Mouse (Mus musculus) neural tube, embryonic 14.5 days (tissue): Measurements from ENCODE around the gene Lrrc63. TPM values are rescaled to one million over a fixed set of nuclear protein-coding genes. Genes with fewer than 3 reads are reported as not detected.

Source experiments
- ATAC-seq: fragments of 200-750 bp; cut with Nextera tagmentation; 2 replicates; pipeline ENCODE4 v1.8.0; 2017; ENCODE audit warnings: low read depth, mild to moderate bottlenecking, moderate TSS enrichment, moderate library complexity
- H3K27ac ChIP-seq: fragments of 300-500 bp; sonication (generic); 2 replicates; pipeline ENCODE4 v1.5.1; 2014; ENCODE audit warnings: low read depth, mild to moderate bottlenecking, control low read depth, low read length, moderate library complexity, mixed read lengths
- H3K27me3 ChIP-seq: fragments of 300-500 bp; sonication (generic); 2 replicates; pipeline ENCODE4 v1.6.1; 2014; ENCODE audit warnings: low read length; ENCODE audit not compliant: control insufficient read depth, insufficient read depth
- H3K36me3 ChIP-seq: fragments of 300-500 bp; sonication (generic); 2 replicates; pipeline ENCODE4 v1.6.1; 2014; ENCODE audit warnings: low read length, mixed read lengths; ENCODE audit not compliant: control insufficient read depth, insufficient read depth
- H3K4me1 ChIP-seq: fragments of 300-500 bp; sonication (generic); 2 replicates; pipeline ENCODE4 v1.6.1; 2014; ENCODE audit warnings: low read length; ENCODE audit not compliant: control insufficient read depth, insufficient read depth
- H3K4me2 ChIP-seq: fragments of 300-500 bp; sonication (generic); 2 replicates; pipeline ENCODE4 v1.6.1; 2014; ENCODE audit warnings: mild to moderate bottlenecking, low read depth, low read length, control low read depth
- H3K4me3 ChIP-seq: fragments of 300-500 bp; sonication (generic); 2 replicates; pipeline ENCODE4 v1.5.1; 2014; ENCODE audit warnings: low read depth, low read length, control low read depth, mixed read lengths
- H3K9ac ChIP-seq: fragments of 300-500 bp; sonication (generic); replicated peaks from 2 replicates; pipeline ENCODE4 v1.6.1; 2014; ENCODE audit warnings: low read depth, mild to moderate bottlenecking, control low read depth, low read length, mixed read lengths
- H3K9me3 ChIP-seq: fragments of 300-500 bp; sonication (generic); 2 replicates; pipeline ENCODE4 v1.6.1; 2016; ENCODE audit warnings: low read length; ENCODE audit not compliant: control insufficient read depth
- WGBS: fragments of 180-500 bp; shearing (Covaris S2); extraction: QIAGEN DNeasy Blood & Tissue Kit; methylation state at CpG from one replicate; pipeline ENCODE4 v1.1.7; 2014; 5-methylcytosine and 5-hydroxymethylcytosine counted together
- polyA plus RNA-seq: library from polyadenylated mRNA; unstranded; fragments of >200 nt; fragmentation: Nextera tagmentation; extraction: Ambion mirVana; gene quantifications from 2 replicates; pipeline ENCODE4 v1.2.1, GENCODE M21; 2014

Lrrc63 gene
- not detected in 2 replicates for polyA plus RNA-seq

- peak; percentile 92 for ATAC-seq
- peak within 1 kb of the TSS; percentile 53 for H3K4me3 ChIP-seq
- H3K4me1 ChIP-seq = 0 out of 2 replicates have a peak, but pooled peaks cover 3% of the 10 kb centered on the region
- no peaks in the 10 kb centered on the region for H3K9me3 ChIP-seq
- WGBS = under 1% methylated on average over 41 of the region's 42 CpGs
- no peaks in the 10 kb centered on the region for H3K36me3 ChIP-seq
- H3K27me3 ChIP-seq = peaks cover 2% of the 10 kb centered on the region; the same call in 1 of the 2 replicates
- peak within 1 kb of the TSS; percentile 50 for H3K9ac ChIP-seq
- H3K27ac ChIP-seq = no peak within 1 kb of the TSS
- peak within 1 kb of the TSS; percentile 78 for H3K4me2 ChIP-seq
These were observed at the start of gene Lrrc63, which contains the start of gene Lcp1 for GRCm38 (mm10) chr14:75130501-75131318. Lrrc63 (minus strand) TSS chr14:75130881. Lcp1 (plus strand) TSS chr14:75131101.

GRCm38 (mm10) chr14:75179255-75179963 lies 48.7 kb upstream of the Lrrc63 start:
- WGBS = 87% methylated on average over 20 of the region's 20 CpGs
- H3K27ac ChIP-seq = no peak overlapping the region
- H3K4me3 ChIP-seq = no peak overlapping the region
- H3K9ac ChIP-seq = no peak overlapping the region
- H3K27me3 ChIP-seq = no peaks in the 10 kb centered on the region
- H3K4me2 ChIP-seq = no peak overlapping the region
- no peak for ATAC-seq
- no peaks in the 10 kb centered on the region for H3K36me3 ChIP-seq
- H3K4me1 ChIP-seq = no peaks in the 10 kb centered on the region
- no peaks in the 10 kb centered on the region for H3K9me3 ChIP-seq

GRCm38 (mm10) chr14:75178801-75179211 lies 48.1 kb upstream of the Lrrc63 start:
- Histone ChIP-seq H3K27ac (no peak overlapping the region), H3K27me3 (no peaks in the 10 kb centered on the region), H3K4me1 (no peaks in the 10 kb centered on the region), H3K4me2 (no peak overlapping the region), H3K4me3 (no peak overlapping the region), H3K9me3 (no peaks in the 10 kb centered on the region), H3K9ac (no peak overlapping the region), H3K36me3 (no peaks in the 10 kb centered on the region)
- no peak for ATAC-seq
- 90% methylated on average over 10 of the region's 10 CpGs for WGBS

DNA sequence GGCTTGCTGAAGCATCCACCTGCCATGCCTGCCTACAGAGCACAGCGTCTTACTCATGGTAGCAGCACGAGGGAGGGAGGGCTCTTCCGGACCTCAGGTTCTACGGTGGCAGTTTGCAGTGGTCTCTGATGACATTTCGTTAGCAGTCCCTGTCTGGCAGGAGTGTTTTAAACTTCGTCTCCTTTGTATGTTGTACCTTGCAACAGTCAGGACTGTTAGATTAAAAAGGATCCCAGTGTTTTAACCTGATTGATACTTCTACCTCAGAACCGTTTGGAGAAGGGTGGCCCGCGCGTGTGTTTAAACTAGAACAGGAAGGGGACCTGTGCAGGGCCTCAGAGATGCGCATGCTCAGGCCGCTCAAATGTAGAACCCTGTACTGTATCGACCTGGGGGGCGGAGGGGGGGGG lies 47.7 kb upstream of the Lrrc63 start:
- WGBS = 84% methylated on average over 14 of the region's 14 CpGs
- H3K4me3 ChIP-seq = no peak overlapping the region
- no peak overlapping the region for H3K9ac ChIP-seq
- no peaks in the 10 kb centered on the region for H3K4me1 ChIP-seq
- no peak overlapping the region for H3K4me2 ChIP-seq
- H3K27ac ChIP-seq = no peak overlapping the region
- H3K27me3 ChIP-seq = no peaks in the 10 kb centered on the region
- no peak for ATAC-seq
- no peaks in the 10 kb centered on the region for H3K9me3 ChIP-seq
- no peaks in the 10 kb centered on the region for H3K36me3 ChIP-seq

GRCm38 (mm10) chr14:75177400-75177799 lies 46.7 kb upstream of the Lrrc63 start:
- Histone ChIP-seq H3K27ac (no peak overlapping the region), H3K36me3 (no peaks in the 10 kb centered on the region), H3K4me3 (no peak overlapping the region), H3K27me3 (no peaks in the 10 kb centered on the region), H3K9ac (no peak overlapping the region), H3K4me1 (no peaks in the 10 kb centered on the region), H3K4me2 (no peak overlapping the region), H3K9me3 (no peaks in the 10 kb centered on the region)
- WGBS = 80% methylated on average over 3 of the region's 3 CpGs
- no peak for ATAC-seq

DNA sequence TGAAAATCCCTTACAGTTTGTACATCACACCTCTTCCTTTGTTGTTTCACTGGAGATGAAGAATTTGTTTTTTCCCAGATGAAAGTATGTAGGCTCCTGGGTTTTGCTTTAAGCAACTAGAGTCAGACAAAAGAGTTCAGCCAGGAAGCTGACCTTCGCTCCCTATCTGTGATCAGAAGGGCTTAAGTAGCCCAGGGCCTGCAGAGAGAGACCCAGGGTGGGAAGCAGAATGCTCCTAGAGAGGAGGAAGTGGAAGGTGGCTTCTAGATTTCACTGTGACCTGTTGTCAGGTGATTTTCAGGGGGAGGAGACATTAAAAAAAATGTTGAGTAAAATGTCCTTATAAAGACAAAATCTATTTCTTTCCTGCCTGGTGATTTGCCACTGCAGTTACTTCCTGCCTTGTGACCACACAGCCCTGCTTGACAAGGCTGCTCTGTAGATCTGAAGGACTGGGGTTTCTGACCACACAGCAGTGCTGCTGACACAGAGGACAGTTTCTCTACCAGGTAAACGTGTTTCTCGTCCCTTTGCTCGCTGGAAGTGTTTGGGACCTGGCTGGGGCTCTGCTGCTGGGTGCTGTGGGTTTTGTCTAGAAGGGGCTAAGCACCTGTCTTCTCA lies 45.9 kb upstream of the Lrrc63 start:
- H3K4me3 ChIP-seq = no peak overlapping the region
- no peaks in the 10 kb centered on the region for H3K4me1 ChIP-seq
- H3K27me3 ChIP-seq = no peaks in the 10 kb centered on the region
- no peak overlapping the region for H3K9ac ChIP-seq
- no peaks in the 10 kb centered on the region for H3K9me3 ChIP-seq
- H3K4me2 ChIP-seq = no peak overlapping the region
- H3K27ac ChIP-seq = no peak overlapping the region
- WGBS = 77% methylated on average over 4 of the region's 4 CpGs
- no peaks in the 10 kb centered on the region for H3K36me3 ChIP-seq
- ATAC-seq = no peak

DNA sequence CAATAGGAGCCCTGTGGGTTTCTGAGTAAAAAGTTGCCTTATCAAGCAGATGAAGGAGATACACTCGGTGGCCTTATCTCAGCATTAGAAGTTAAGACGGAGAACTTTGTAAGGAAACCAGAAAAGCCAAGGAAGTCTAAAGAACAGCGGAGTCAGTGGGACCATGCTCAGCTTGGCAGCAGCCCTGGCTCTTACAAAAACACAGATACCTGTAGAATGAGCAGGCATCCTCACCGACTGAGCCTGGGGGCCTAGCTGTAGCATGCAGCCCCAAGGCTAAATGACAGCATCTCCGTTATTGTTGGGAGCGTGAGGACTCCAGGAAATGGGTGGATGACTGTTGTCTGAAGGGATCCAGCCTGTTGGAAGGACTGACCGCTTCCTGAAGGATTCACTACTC lies 45.1 kb upstream of the Lrrc63 start:
- Histone ChIP-seq H3K9me3 (no peaks in the 10 kb centered on the region), H3K27ac (no peak overlapping the region), H3K9ac (no peak overlapping the region), H3K36me3 (no peaks in the 10 kb centered on the region), H3K27me3 (no peaks in the 10 kb centered on the region), H3K4me3 (no peak overlapping the region), H3K4me1 (no peaks in the 10 kb centered on the region), H3K4me2 (no peak overlapping the region)
- no peak for ATAC-seq
- WGBS = 84% methylated on average over 7 of the region's 7 CpGs

DNA sequence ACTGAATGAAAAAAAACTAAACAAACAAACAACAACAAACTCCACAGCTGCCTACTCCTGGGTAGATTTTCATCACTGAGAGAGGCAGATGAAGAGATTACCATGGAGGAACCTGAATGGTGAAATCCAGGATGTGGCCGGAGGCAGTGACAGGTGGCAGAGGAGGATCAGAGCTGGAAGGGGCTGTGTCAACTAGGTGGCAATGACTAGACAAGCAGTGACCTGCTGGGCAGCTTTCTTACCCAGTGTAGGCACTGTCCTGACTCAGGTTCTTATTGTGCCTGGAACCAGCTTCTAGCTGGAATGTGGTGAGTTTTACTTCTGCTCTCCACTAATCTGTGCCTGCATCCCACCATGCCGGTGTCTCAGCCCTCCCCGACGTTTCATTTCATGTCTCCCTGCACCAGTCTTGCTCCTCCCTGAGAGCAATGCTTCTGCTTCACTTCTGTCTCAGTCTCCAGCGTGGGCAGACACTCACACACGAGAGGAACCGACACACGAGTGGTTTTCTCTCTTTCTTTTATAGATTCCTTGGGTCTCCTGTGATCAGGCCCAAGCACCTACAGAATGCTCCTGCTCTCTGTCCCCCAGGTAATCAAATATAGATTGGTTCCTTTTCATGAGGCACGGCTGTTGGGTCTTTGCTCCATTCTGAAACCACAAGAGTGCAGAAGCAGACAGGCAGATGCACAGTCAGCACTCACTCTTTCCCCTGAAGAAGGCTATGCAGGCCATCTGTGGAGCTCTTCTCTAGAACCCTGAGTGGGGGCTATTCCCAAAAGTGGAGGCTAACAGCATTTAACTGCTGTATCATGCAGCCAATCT lies 44.3 kb upstream of the Lrrc63 start:
- Histone ChIP-seq H3K4me3 (no peak overlapping the region), H3K9ac (no peak overlapping the region), H3K4me1 (no peaks in the 10 kb centered on the region), H3K4me2 (no peak overlapping the region), H3K27me3 (no peaks in the 10 kb centered on the region), H3K36me3 (no peaks in the 10 kb centered on the region), H3K27ac (no peak overlapping the region), H3K9me3 (no peaks in the 10 kb centered on the region)
- ATAC-seq = no peak
- 83% methylated on average over 9 of the region's 9 CpGs for WGBS
